Mouse (Mus musculus) retina, adult 2 months (tissue): Measurements from ENCODE around the gene Olfr1506.
"Not testable (repeated sequence)": the region's sequence is repeated elsewhere in the genome, so short reads cannot be mapped to it uniquely, and the experiment has no call there.

Source experiments
- DNase-seq: peaks from one replicate; pipeline ENCODE4 v3.0.0-alpha.2; 2012; ENCODE audit warnings: low read depth, low spot score

The Olfr1506 gene

GRCm38 (mm10) chr2:90224393-90224792 lies at the start of gene Olfr1506:
Gene Olfr1506, minus strand, starts transcription at chr2:90224493.
- DNase-seq, result not testable (repeated sequence)

GRCm38 (mm10) chr2:90270932-90271331 lies 46.6 kb upstream of the Olfr1506 start, which contains the start of gene Olfr1271:
Gene Olfr1271, minus strand, starts transcription at chr2:90271032.
- DNase-seq, result no peak

GRCm38 (mm10) chr2:90257492-90257891 lies 33.2 kb upstream of the Olfr1506 start, which contains the start of gene Olfr142:
Gene Olfr142, minus strand, starts transcription at chr2:90257592.
- DNase-seq, result no peak

- DNase-seq, result not testable (repeated sequence)
Measured at GRCm38 (mm10) chr2:90199606-90200005, 24.7 kb downstream of the Olfr1506 start.

GRCm38 (mm10) chr2:90195285-90195684 lies 29.0 kb downstream of the Olfr1506 start:
- not testable (repeated sequence) for DNase-seq

- not testable (repeated sequence) for DNase-seq
Measured at GRCm38 (mm10) chr2:90194750-90195149, 29.5 kb downstream of the Olfr1506 start.

- DNase-seq, result not testable (repeated sequence)
Measured at GRCm38 (mm10) chr2:90187082-90187481, 37.2 kb downstream of the Olfr1506 start.

- DNase-seq, result not testable (repeated sequence)
Measured at GRCm38 (mm10) chr2:90186082-90186481, 38.2 kb downstream of the Olfr1506 start.
